Mouse (Mus musculus): Measurements from ENCODE around the gene Snx29. TPM values are rescaled to one million over a fixed set of nuclear protein-coding genes. Genes with fewer than 3 reads are reported as not detected.

Snx29 gene
- polyA plus RNA-seq, 1 experiment from 2014 or later: 10.2 TPM

DNA sequence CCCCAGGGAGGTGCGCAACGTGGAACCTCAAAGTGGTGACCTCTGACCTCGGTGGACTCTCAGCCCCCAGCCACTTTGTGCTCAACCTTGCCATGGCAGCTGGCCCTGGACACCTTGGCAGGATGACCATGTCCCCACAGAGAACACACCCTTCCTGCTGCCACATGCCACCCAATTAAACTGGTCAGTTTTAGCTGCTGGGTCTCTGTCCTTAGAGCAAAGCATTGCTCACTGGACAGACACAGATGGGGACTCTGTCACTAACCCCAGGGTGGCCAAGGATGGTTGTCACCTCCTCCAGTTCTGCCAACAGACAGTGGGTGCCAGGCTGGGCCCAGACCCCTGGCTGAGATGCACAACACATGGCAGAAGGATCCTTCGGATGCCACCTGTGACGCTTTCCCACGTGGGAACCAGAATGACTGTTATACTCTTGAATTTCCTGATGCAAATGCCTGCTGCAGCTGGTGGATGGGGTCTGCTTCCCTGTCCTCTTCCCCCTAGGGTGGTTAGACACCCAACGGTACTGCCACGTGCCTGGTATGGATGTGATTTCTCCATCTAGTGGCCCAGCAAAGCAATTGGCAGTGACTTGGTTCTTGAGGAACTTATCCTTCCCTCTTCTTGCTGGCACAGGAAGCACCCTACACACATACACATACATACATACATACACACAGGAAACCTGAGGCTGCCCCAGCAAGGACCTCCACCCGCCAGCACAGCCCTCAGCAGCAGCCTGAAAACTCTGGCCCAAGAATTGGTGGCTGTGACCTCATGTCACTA, 432.8 kb downstream of the Snx29 start:
- Histone ChIP-seq H3K27ac (ENCODE audit: low read length) (no peak overlapping the region), H3K4me1 (ENCODE audit: control insufficient read depth, insufficient read depth, low read length) (no peaks in the 10 kb centered on the region), H3K36me3 (ENCODE audit: control insufficient read depth, insufficient read depth, low read length) (no peaks in the 10 kb centered on the region), H3K4me3 (replicated peaks; ENCODE audit: low read length) (no peak overlapping the region), H3K4me2 (ENCODE audit: low read depth, low read length) (no peak overlapping the region), H3K9ac (ENCODE audit: low read length) (no peak overlapping the region), H3K27me3 (ENCODE audit: control insufficient read depth, insufficient read depth, low read length) (no peaks in the 10 kb centered on the region), H3K9me3 (replicated peaks; ENCODE audit: control insufficient read depth, low read length) (no peaks in the 10 kb centered on the region)
- ATAC-seq (ENCODE audit: insufficient read depth, low FRiP score): no peak
- WGBS: 82% methylated on average over 9 of the region's 9 CpGs

DNA sequence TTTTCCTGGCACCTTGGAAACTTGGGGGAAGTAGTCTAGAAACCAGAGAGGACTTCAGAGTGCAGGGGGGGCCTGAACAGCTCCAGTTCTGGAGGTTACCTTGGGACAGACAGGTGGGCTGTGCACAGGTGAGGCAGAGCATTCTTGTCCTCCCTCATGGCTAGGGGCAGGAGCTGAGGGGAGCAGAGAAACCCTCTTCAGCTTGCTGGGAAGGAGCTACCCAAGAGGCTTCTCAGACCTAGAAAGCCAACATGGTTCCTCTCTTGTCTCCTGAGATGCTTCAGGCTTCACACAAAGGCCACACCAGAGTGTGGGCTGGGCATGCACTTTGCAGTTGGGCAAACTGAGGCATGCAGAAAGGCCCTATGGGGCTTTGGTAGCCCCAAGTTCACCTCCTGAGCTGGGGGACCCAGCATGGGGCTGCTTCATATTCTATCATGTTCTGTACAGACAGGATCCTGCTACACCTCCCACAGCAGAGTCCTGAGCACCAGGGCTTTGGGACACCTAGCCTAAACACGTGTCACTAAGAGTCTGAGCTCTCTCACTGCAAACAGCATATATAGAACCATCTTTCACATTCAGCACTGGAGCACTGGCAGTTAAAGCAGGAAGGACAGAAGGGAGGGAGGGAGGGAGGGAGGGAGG, 434.0 kb downstream of the Snx29 start:
- Histone ChIP-seq H3K4me1 (ENCODE audit: control insufficient read depth, insufficient read depth, low read length) (no peaks in the 10 kb centered on the region), H3K27me3 (ENCODE audit: control insufficient read depth, insufficient read depth, low read length) (no peaks in the 10 kb centered on the region), H3K9ac (ENCODE audit: low read length) (no peak overlapping the region), H3K4me3 (replicated peaks; ENCODE audit: low read length) (no peak overlapping the region), H3K27ac (ENCODE audit: low read length) (no peak overlapping the region), H3K36me3 (ENCODE audit: control insufficient read depth, insufficient read depth, low read length) (no peaks in the 10 kb centered on the region), H3K4me2 (ENCODE audit: low read depth, low read length) (no peak overlapping the region), H3K9me3 (replicated peaks; ENCODE audit: control insufficient read depth, low read length) (no peaks in the 10 kb centered on the region)
- WGBS: 56% methylated on average over 1 of the region's 1 CpGs
- no peak for ATAC-seq (ENCODE audit: insufficient read depth, low FRiP score)

DNA sequence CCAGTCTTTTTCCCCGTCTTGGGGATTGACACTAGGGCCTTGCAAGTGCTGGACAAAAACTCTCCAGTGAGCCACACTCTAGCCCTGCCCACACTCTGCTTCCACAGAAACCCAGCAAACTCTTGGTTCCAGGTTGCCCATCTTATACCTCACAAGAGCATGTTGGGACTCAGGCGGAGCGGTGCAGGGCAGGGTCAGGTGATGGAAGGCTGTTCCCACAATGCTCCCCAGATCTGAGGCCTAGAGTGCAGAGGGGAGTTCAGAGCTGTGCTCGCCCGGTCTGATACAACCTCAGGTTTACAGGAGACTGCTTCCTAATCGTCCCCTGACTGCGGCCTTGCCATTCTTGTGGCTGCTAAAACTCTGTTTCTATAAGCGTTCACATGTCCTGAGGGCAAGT, 434.8 kb downstream of the Snx29 start:
- Histone ChIP-seq H3K4me3 (replicated peaks; ENCODE audit: low read length) (no peak overlapping the region), H3K9ac (ENCODE audit: low read length) (no peak overlapping the region), H3K27ac (ENCODE audit: low read length) (no peak overlapping the region), H3K4me1 (ENCODE audit: control insufficient read depth, insufficient read depth, low read length) (no peaks in the 10 kb centered on the region), H3K36me3 (ENCODE audit: control insufficient read depth, insufficient read depth, low read length) (no peaks in the 10 kb centered on the region), H3K9me3 (replicated peaks; ENCODE audit: control insufficient read depth, low read length) (no peaks in the 10 kb centered on the region), H3K27me3 (ENCODE audit: control insufficient read depth, insufficient read depth, low read length) (no peaks in the 10 kb centered on the region), H3K4me2 (ENCODE audit: low read depth, low read length) (no peak overlapping the region)
- WGBS: 85% methylated on average over 8 of the region's 8 CpGs
- ATAC-seq (ENCODE audit: insufficient read depth, low FRiP score): no peak

DNA sequence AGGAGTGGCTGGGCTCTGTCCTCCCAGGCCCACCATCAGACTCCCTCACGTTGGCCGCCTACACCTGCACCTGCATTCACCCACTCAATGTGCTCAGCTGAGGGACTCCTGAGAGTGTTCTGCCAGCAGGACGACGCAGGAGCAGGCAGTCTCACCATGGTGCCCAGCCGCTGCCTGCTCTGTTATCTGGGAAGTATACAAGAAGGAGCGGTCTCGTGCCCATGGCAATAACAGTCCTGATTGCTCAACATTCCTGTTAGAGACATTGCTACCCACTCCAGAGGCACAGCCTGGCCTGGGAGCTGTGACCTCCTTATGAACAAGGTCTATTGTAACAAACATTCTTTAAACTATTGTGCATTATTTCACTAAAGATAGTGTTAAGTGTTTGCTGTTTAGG, 435.2 kb downstream of the Snx29 start:
- Histone ChIP-seq H3K9ac (ENCODE audit: low read length) (no peak overlapping the region), H3K36me3 (ENCODE audit: control insufficient read depth, insufficient read depth, low read length) (no peaks in the 10 kb centered on the region), H3K4me3 (replicated peaks; ENCODE audit: low read length) (no peak overlapping the region), H3K9me3 (replicated peaks; ENCODE audit: control insufficient read depth, low read length) (no peaks in the 10 kb centered on the region), H3K27ac (ENCODE audit: low read length) (no peak overlapping the region), H3K4me2 (ENCODE audit: low read depth, low read length) (no peak overlapping the region), H3K4me1 (ENCODE audit: control insufficient read depth, insufficient read depth, low read length) (no peaks in the 10 kb centered on the region), H3K27me3 (ENCODE audit: control insufficient read depth, insufficient read depth, low read length) (no peaks in the 10 kb centered on the region)
- 80% methylated on average over 7 of the region's 7 CpGs for WGBS
- no peak for ATAC-seq (ENCODE audit: insufficient read depth, low FRiP score)

DNA sequence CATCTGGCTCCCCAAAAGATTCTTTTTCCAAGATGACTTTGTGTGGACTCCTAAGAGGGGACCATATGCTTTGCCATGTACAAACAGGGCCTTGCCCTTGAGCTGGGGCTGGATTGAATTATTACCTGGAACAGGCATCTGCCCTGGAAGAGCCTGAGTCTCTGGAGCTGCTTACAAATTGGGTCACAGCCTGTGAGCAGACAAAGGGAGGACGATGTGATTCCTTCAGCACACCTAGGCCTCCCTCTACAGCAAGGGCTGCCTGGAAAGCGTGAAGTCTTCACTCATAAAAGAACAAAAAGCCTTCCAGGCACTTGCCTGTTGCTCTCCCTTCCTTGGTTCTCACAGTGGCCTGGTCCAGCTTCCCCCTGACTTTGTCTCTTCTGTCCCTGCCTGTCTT, 449.6 kb downstream of the Snx29 start:
- Histone ChIP-seq H3K4me1 (ENCODE audit: control insufficient read depth, insufficient read depth, low read length) (no peaks in the 10 kb centered on the region; the same call in 1 of the 2 replicates), H3K36me3 (ENCODE audit: control insufficient read depth, insufficient read depth, low read length) (no peaks in the 10 kb centered on the region), H3K27me3 (ENCODE audit: control insufficient read depth, insufficient read depth, low read length) (no peaks in the 10 kb centered on the region), H3K4me2 (ENCODE audit: low read depth, low read length) (no peak overlapping the region), H3K27ac (ENCODE audit: low read length) (no peak overlapping the region), H3K4me3 (replicated peaks; ENCODE audit: low read length) (no peak overlapping the region), H3K9ac (ENCODE audit: low read length) (no peak overlapping the region; the same call in 1 of the 2 replicates), H3K9me3 (replicated peaks; ENCODE audit: control insufficient read depth, low read length) (no peaks in the 10 kb centered on the region)
- WGBS: 72% methylated on average over 2 of the region's 2 CpGs
- no peak for ATAC-seq (ENCODE audit: insufficient read depth, low FRiP score)

DNA sequence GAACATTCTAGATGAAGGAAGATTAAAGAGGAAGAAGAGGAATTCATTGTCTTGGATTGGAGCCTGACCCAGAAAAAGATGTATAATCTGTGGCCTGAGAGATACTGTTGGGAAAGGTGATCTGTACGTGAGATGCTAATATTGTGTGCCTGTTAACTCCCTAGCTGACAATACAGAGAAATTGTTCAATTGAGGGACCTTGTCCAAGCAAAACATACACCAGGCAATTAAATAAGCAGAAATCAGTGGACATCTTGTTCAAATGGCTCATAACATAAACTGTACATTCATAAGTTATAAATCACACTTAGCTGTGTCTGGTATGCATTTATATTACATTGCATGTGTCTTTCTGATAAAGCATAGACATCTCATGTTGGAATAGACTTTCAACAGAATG, 451.6 kb downstream of the Snx29 start:
- no peaks in the 10 kb centered on the region for H3K36me3 ChIP-seq (ENCODE audit: control insufficient read depth, insufficient read depth, low read length)
- no peaks in the 10 kb centered on the region for H3K9me3 ChIP-seq (replicated peaks; ENCODE audit: control insufficient read depth, low read length)
- H3K4me3 ChIP-seq (replicated peaks; ENCODE audit: low read length): no peak overlapping the region
- no peak overlapping the region for H3K4me2 ChIP-seq (ENCODE audit: low read depth, low read length)
- H3K27me3 ChIP-seq (ENCODE audit: control insufficient read depth, insufficient read depth, low read length): no peaks in the 10 kb centered on the region
- no peak overlapping the region for H3K27ac ChIP-seq (ENCODE audit: low read length)
- H3K9ac ChIP-seq (ENCODE audit: low read length): no peak overlapping the region
- no peak for ATAC-seq (ENCODE audit: insufficient read depth, low FRiP score)
- 68% methylated on average over 1 of the region's 1 CpGs for WGBS
- H3K4me1 ChIP-seq (ENCODE audit: control insufficient read depth, insufficient read depth, low read length): no peaks in the 10 kb centered on the region; the same call in 1 of the 2 replicates

DNA sequence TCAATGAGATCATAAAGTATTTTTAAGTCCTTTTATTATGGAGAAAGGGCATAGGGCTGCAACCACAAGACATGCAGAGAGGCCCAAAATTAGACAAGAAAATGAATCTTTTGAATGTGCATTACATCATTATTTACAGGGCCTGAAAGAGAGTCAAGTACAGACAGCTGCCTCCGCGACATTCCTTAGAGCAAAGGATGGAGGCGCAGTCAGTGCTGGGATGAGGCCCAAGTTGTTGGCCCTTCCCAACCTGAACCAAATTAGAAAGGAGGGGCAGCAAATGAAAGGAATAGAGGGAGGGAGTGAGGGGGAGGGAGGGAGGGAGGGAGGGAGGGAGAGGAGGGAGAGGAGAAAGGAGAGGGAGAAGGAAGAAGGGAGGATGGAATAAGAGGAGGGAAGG, 453.8 kb downstream of the Snx29 start:
- H3K4me1 ChIP-seq (ENCODE audit: control insufficient read depth, insufficient read depth, low read length): no peaks in the 10 kb centered on the region; the same call in 1 of the 2 replicates
- no peak overlapping the region for H3K4me2 ChIP-seq (ENCODE audit: low read depth, low read length)
- H3K4me3 ChIP-seq (replicated peaks; ENCODE audit: low read length): no peak overlapping the region
- H3K27ac ChIP-seq (ENCODE audit: low read length): no peak overlapping the region
- 48% methylated on average over 3 of the region's 3 CpGs for WGBS
- ATAC-seq (ENCODE audit: insufficient read depth, low FRiP score): peak; percentile 56; the same call in 1 of the 2 replicates
- H3K36me3 ChIP-seq (ENCODE audit: control insufficient read depth, insufficient read depth, low read length): no peaks in the 10 kb centered on the region
- H3K9ac ChIP-seq (ENCODE audit: low read length): no peak overlapping the region
- no peaks in the 10 kb centered on the region for H3K9me3 ChIP-seq (replicated peaks; ENCODE audit: control insufficient read depth, low read length)
- no peaks in the 10 kb centered on the region for H3K27me3 ChIP-seq (ENCODE audit: control insufficient read depth, insufficient read depth, low read length)

DNA sequence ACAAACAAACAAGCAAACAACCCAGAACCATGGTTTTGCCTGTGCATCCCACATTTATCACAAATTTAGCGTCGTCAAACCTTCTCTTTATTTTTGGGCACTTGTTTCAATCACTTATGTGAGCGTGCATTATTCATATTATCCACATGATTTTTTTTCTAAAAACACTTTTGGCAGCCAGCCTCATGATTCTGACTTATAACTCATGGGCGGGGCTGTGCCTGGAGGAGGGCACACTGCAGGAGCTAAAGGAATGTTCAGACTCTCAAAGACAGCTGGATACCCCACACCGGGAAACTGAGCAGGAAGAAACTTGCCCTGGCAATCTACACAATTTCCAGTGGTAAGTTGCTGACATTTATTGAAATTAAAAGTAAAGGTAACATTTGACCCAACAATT, 455.5 kb downstream of the Snx29 start:
- H3K36me3 ChIP-seq (ENCODE audit: control insufficient read depth, insufficient read depth, low read length): no peaks in the 10 kb centered on the region
- H3K27me3 ChIP-seq (ENCODE audit: control insufficient read depth, insufficient read depth, low read length): no peaks in the 10 kb centered on the region
- no peak overlapping the region for H3K4me3 ChIP-seq (replicated peaks; ENCODE audit: low read length)
- WGBS: 73% methylated on average over 5 of the region's 5 CpGs
- no peak overlapping the region for H3K9ac ChIP-seq (ENCODE audit: low read length)
- no peak overlapping the region for H3K4me2 ChIP-seq (ENCODE audit: low read depth, low read length)
- H3K9me3 ChIP-seq (replicated peaks; ENCODE audit: control insufficient read depth, low read length): no peaks in the 10 kb centered on the region
- H3K27ac ChIP-seq (ENCODE audit: low read length): peak overlapping the region; percentile 29
- H3K4me1 ChIP-seq (ENCODE audit: control insufficient read depth, insufficient read depth, low read length): peaks cover 4% of the 10 kb centered on the region; the same call in 1 of the 2 replicates
- no peak for ATAC-seq (ENCODE audit: insufficient read depth, low FRiP score)

DNA sequence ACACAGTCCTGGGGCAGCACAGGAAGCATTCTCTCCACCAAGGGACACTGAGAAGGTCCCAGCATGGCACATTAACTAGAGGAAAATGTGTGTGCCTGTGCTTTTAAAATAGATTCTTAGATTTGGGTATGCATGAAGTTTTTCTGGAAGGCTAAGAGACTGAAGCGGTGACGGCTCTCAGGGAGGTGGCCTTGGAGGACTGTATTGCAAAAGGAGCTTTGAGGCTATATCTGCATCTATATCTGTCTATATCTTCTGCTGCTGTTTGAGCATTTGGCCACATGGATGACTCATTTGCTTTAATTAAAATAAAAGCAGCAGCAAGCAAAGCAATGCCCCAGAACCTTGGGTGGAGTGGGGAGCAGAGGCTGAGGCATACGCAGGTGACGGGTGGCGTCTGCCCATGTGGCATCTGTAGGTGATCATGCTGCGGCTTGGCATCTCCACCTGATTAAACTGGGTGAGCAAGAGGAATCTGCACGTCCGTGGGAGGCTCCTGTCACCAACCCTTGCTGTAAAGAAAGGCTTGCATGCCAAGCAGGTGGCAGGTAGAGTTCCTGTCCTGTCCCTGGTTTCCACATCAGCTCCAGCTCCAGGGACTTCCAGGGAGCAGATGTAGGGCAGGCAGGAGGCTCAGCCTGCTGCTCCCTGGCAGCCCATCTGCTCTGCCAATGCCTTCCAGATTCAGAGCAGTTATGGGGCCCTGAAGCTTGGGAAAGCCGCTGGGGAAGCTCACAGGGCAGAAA, 456.2 kb downstream of the Snx29 start:
- Histone ChIP-seq H3K4me2 (ENCODE audit: low read depth, low read length) (no peak overlapping the region), H3K9me3 (replicated peaks; ENCODE audit: control insufficient read depth, low read length) (no peaks in the 10 kb centered on the region), H3K4me3 (replicated peaks; ENCODE audit: low read length) (no peak overlapping the region), H3K36me3 (ENCODE audit: control insufficient read depth, insufficient read depth, low read length) (no peaks in the 10 kb centered on the region), H3K27ac (ENCODE audit: low read length) (peak overlapping the region; percentile 29), H3K9ac (ENCODE audit: low read length) (no peak overlapping the region), H3K27me3 (ENCODE audit: control insufficient read depth, insufficient read depth, low read length) (no peaks in the 10 kb centered on the region), H3K4me1 (ENCODE audit: control insufficient read depth, insufficient read depth, low read length) (peaks cover 4% of the 10 kb centered on the region; the same call in 1 of the 2 replicates)
- ATAC-seq (ENCODE audit: insufficient read depth, low FRiP score): no peak
- WGBS: 73% methylated on average over 9 of the region's 9 CpGs
